Mouse (Mus musculus): ENCODE measurements at regions not wholly inside any gene's neighbourhood (a gene's known extent, or its start where the extent isn't known, plus 50 kb on each side); places are given as distances from the start of the nearest gene placed in this dataset.

- no peak for ATAC-seq (replicated peaks; ENCODE audit: low FRiP score)
- no peaks in the 10 kb centered on the region for H3K36me3 ChIP-seq (ENCODE audit: control insufficient read depth, insufficient read depth, low read length)
- H3K4me1 ChIP-seq (replicated peaks; ENCODE audit: control insufficient read depth, insufficient read depth, low read length), result no peaks in the 10 kb centered on the region
- no peak overlapping the region for H3K4me3 ChIP-seq (ENCODE audit: low read depth, low read length)
- H3K9ac ChIP-seq (ENCODE audit: low read length), result no peak overlapping the region
- no peak overlapping the region for H3K27ac ChIP-seq (ENCODE audit: low read depth, low read length)
- H3K9me3 ChIP-seq (ENCODE audit: control insufficient read depth, low read length), result no peaks in the 10 kb centered on the region
- WGBS, result 91% methylated on average over 2 of the region's 2 CpGs
- no peak overlapping the region for H3K4me2 ChIP-seq (ENCODE audit: low read depth, low read length, severe bottlenecking)
- no peaks in the 10 kb centered on the region for H3K27me3 ChIP-seq (ENCODE audit: control insufficient read depth, insufficient read depth, low read length)
- DNase-seq (ENCODE audit: low spot score), result no peak
These were observed 404.0 kb upstream of the Pom121l12 start for GRCm38 (mm10) chr11:14195081-14195480.
